Mouse (Mus musculus) central nervous system, embryonic 11.5 days (tissue): Measurements from ENCODE around the gene Cdk2ap2. TPM values are rescaled to one million over a fixed set of nuclear protein-coding genes. Genes with fewer than 3 reads are reported as not detected.

ENCODE experiments used
- polyA plus RNA-seq: library from polyadenylated mRNA; depleted of rRNA; stranded (reverse); fragments of >200 nt; gene quantifications from 2 replicates; pipeline ENCODE4 v1.2.3, GENCODE M21; 2012; rRNA removed

Cdk2ap2 gene
- polyA plus RNA-seq: 33.8 and 35.4 TPM in 2 replicates

GRCm38 (mm10) chr19:4096642-4097440 is at the start of gene Cdk2ap2:
Cdk2ap2 (plus strand) TSS chr19:4097182.

GRCm38 (mm10) chr19:4059069-4059740 is 37.8 kb upstream of the Cdk2ap2 start, which contains the start of gene Gstp3:
Gstp3 (minus strand) TSS chr19:4059569.

DNA sequence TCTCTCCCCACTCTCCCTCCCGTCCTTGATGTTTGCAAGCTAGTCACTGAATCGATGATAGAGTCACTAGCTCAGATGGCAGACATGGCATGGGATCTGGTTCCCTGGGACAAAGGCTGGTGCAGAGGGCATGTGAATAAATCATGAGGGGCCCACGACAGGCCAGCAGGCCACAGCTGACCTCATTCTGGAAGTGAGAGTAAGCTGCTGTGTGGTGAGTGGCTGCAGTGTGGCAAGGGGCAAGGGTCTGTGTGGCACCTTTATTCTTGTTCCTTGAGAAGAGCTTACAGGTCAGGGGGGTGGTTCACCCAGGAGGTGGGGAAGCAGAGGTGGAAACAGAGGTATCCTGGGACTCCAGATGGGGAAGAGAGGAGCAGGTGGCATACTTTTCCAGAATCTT is 15.6 kb upstream of the Cdk2ap2 start, which contains the start of gene Cabp2:
Gene Cabp2 (plus strand): TSS at position 185 of the 400 bp plus-strand sequence.

GRCm38 (mm10) chr19:4099837-4100717 is 3.1 kb downstream of the Cdk2ap2 start, which contains the start of gene Pitpnm1:
Pitpnm1 (plus strand) TSS chr19:4099998.

GRCm38 (mm10) chr19:4125741-4126696 is 29.0 kb downstream of the Cdk2ap2 start, which contains the start of gene Aip:
Aip (minus strand) TSS chr19:4125858.

GRCm38 (mm10) chr19:4139446-4139845 is 42.5 kb downstream of the Cdk2ap2 start, which contains the start of gene Gpr152:
Gpr152 (plus strand) TSS chr19:4139787.

GRCm38 (mm10) chr19:4143759-4144268 is 46.8 kb downstream of the Cdk2ap2 start, which contains the start of gene Cabp4:
Cabp4 (minus strand) TSS chr19:4144033.

DNA sequence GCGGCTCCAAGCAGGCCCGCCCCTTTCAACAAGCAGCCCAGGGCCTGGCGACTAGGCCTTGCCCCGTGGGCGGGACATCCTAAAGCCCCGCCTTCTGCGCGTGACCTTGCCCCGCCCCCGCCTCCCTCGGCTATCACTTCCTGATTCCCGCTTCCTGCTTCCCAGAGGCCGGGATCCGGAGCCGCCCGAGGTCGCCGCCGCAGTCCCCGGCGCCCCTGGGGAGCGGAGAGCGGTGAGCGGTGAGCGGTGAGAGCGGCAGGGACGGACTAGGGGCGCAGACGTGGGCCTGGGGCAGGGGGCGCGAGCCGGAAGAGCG is 51.5 kb downstream of the Cdk2ap2 start, which contains the start of gene Coro1b:
Gene Coro1b (plus strand): TSS at position 129 of the 316 bp plus-strand sequence.

Other genes with a start within 250 kb of the Cdk2ap2 start
- 67.2 and 79.0 TPM in 2 replicates for gene Chka, start 245.4 kb upstream of the Cdk2ap2 start, polyA plus RNA-seq
- 65.9 and 66.2 TPM in 2 replicates for gene Tcirg1, start 190.0 kb upstream of the Cdk2ap2 start, polyA plus RNA-seq
- 142 and 207 TPM in 2 replicates for gene Ndufs8, start 184.4 kb upstream of the Cdk2ap2 start, polyA plus RNA-seq
- gene Aldh3b1, start 167.4 kb upstream of the Cdk2ap2 start, polyA plus RNA-seq: 0.60 and 0.68 TPM in 2 replicates
- 8.5 and 11.6 TPM in 2 replicates for gene Unc93b1, start 162.0 kb upstream of the Cdk2ap2 start, polyA plus RNA-seq
- not detected in 2 replicates for gene Aldh3b3, start 138.5 kb upstream of the Cdk2ap2 start, polyA plus RNA-seq
- gene Aldh3b2, start 124.9 kb upstream of the Cdk2ap2 start, polyA plus RNA-seq: 0.38 and 0.76 TPM in 2 replicates
- gene Acy3, start 110.6 kb upstream of the Cdk2ap2 start, polyA plus RNA-seq: 2.2 and 3.4 TPM in 2 replicates
- gene Tbx10, start 104.4 kb upstream of the Cdk2ap2 start, polyA plus RNA-seq: 0.11 and 0.15 TPM in 2 replicates
- 4.7 and 10.6 TPM in 2 replicates for gene Nudt8, start 96.6 kb upstream of the Cdk2ap2 start, polyA plus RNA-seq
- 2.9 and 4.4 TPM in 2 replicates for gene Gm49405, start 96.6 kb upstream of the Cdk2ap2 start, polyA plus RNA-seq
- 8.2 and 13.0 TPM in 2 replicates for gene Doc2g, start 93.9 kb upstream of the Cdk2ap2 start, polyA plus RNA-seq
- gene Ndufv1, start 84.4 kb upstream of the Cdk2ap2 start, polyA plus RNA-seq: 153 and 167 TPM in 2 replicates
- 218 and 263 TPM in 2 replicates for gene Gstp1, start 59.2 kb upstream of the Cdk2ap2 start, polyA plus RNA-seq
- 0.24 and 9.3 TPM in 2 replicates for gene Gstp2, start 51.2 kb upstream of the Cdk2ap2 start, polyA plus RNA-seq
- 0.98 and 2.2 TPM in 2 replicates for gene Gstp3, start 37.6 kb upstream of the Cdk2ap2 start, polyA plus RNA-seq
- gene Cabp2, start 15.6 kb upstream of the Cdk2ap2 start, polyA plus RNA-seq: 0.07 TPM in 1 of 2 replicates, not detected in the other
- gene Pitpnm1, start 2.8 kb downstream of the Cdk2ap2 start, polyA plus RNA-seq: 23.9 and 25.8 TPM in 2 replicates
- 53.3 and 100 TPM in 2 replicates for gene Aip, start 28.7 kb downstream of the Cdk2ap2 start, polyA plus RNA-seq
- 0.02 and 0.06 TPM in 2 replicates for gene Gpr152, start 42.6 kb downstream of the Cdk2ap2 start, polyA plus RNA-seq
- 0.05 and 0.11 TPM in 2 replicates for gene Cabp4, start 46.9 kb downstream of the Cdk2ap2 start, polyA plus RNA-seq
- gene Coro1b, start 51.4 kb downstream of the Cdk2ap2 start, polyA plus RNA-seq: 168 and 188 TPM in 2 replicates
- 2.7 and 3.3 TPM in 2 replicates for gene Ptprcap, start 56.4 kb downstream of the Cdk2ap2 start, polyA plus RNA-seq
- gene Rps6kb2, start 66.2 kb downstream of the Cdk2ap2 start, polyA plus RNA-seq: 51.0 and 60.7 TPM in 2 replicates
- 3.5 and 4.1 TPM in 2 replicates for gene Carns1, start 78.3 kb downstream of the Cdk2ap2 start, polyA plus RNA-seq
- 1.8 and 2.9 TPM in 2 replicates for gene Tbc1d10c, start 94.1 kb downstream of the Cdk2ap2 start, polyA plus RNA-seq
- gene Ppp1ca, start 94.9 kb downstream of the Cdk2ap2 start, polyA plus RNA-seq: 375 and 508 TPM in 2 replicates
- 37.9 and 54.0 TPM in 2 replicates for gene Rad9a, start 104.5 kb downstream of the Cdk2ap2 start, polyA plus RNA-seq
- gene Clcf1, start 117.1 kb downstream of the Cdk2ap2 start, polyA plus RNA-seq: 2.9 and 11.1 TPM in 2 replicates
- gene AC109138.7, start 117.2 kb downstream of the Cdk2ap2 start, polyA plus RNA-seq: not detected in 2 replicates
- 11.8 and 19.7 TPM in 2 replicates for gene Pold4, start 134.7 kb downstream of the Cdk2ap2 start, polyA plus RNA-seq
- 14.4 and 16.9 TPM in 2 replicates for gene Ssh3, start 172.0 kb downstream of the Cdk2ap2 start, polyA plus RNA-seq
- gene Ankrd13d, start 186.0 kb downstream of the Cdk2ap2 start, polyA plus RNA-seq: 16.2 and 18.8 TPM in 2 replicates
- gene Grk2, start 209.0 kb downstream of the Cdk2ap2 start, polyA plus RNA-seq: 71.3 and 119 TPM in 2 replicates